Mouse (Mus musculus) ES-Bruce4 (cell line): ENCODE results near the gene Plxdc2.

Experiments
- CTCF ChIP-seq: IDR thresholded peaks from one replicate; pipeline ENCODE4 v1.8.1; 2011; ENCODE audit warnings: low read depth, low read length
- POLR2A ChIP-seq: IDR thresholded peaks from one replicate; pipeline ENCODE4 v1.8.1; 2011; ENCODE audit warnings: low read length; ENCODE audit not compliant: insufficient read depth

DNA sequence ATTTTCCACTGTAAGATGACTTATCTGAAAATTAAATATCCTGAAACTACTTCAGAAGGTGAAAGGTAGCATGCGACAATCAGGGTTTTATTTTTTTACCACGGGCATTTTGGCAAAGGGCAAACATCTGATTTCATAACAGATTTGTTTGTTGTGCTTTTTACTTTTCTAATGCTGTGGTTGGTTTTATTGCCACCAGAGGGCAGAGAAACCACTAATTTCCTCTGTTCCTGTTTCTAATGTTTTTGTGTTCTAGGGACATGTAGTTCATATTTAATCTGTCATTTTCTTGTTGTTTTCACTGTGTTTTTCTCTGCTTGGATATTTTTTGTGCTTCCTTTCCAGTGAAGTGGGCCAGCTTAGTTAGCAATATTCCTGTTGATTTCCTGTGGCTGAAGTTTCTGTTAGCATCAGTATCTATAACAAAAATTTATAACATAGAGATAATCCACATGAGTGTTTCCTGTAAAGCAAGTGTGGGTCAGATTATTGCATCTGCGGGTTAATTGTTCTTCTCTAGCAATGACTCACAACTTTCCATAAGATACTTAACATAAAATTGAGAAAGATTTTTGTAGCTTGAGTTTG, 3.3 kb downstream of the Plxdc2 start:
- TF ChIP-seq CTCF, result no peak
- no peak for TF ChIP-seq POLR2A
